Comparison of ENCODE assay signal across 8 mouse cellular contexts in genomic region chr11:105151226-105152016, GRCm38 (mm10). TPM values are rescaled to one million over a fixed set of nuclear protein-coding genes. Genes with fewer than 3 reads are reported as not detected.
DNase-seq lines count a peak whose midpoint lies in the region; ATAC-seq and TF ChIP-seq lines count a peak whose summit lies in the region.

No protein-coding gene starts in this region.

- H3K4me2 ChIP-seq in hindbrain, postnatal 0 days (ENCODE audit: low read depth, low read length), result peak overlapping the region; percentile 27
- H3K4me2 ChIP-seq in neural tube, embryonic 15.5 days, result peak overlapping the region; percentile 36

- H3K9me3 ChIP-seq in erythroblast, embryonic 14.5 days (ENCODE audit: control insufficient read depth, low read length), result no peaks in the 10 kb centered on the region
- H3K9me3 ChIP-seq in hindbrain, postnatal 0 days (ENCODE audit: low read length), result no peaks in the 10 kb centered on the region
- H3K9me3 ChIP-seq in neural tube, embryonic 15.5 days (replicated peaks), result no peaks in the 10 kb centered on the region

- H3K9ac ChIP-seq in hindbrain, postnatal 0 days (replicated peaks; ENCODE audit: low read length), result 0 out of 2 replicates have a peak overlapping the region, but pooled peaks have one; percentile 5
- no peak overlapping the region for H3K9ac ChIP-seq in neural tube, embryonic 15.5 days (replicated peaks)

- DNase-seq in hindbrain, postnatal 0 days (ENCODE audit: low spot score), result no peak
- no peak for DNase-seq in cerebellum, adult 8-10 months
- DNase-seq in urinary bladder, postnatal 14 days (ENCODE audit: low spot score), result no peak
- no peak for DNase-seq in cerebellum, postnatal 4 days (ENCODE audit: low spot score in 2 of 2)

- TF ChIP-seq CTCF in hindbrain, postnatal 0 days (IDR thresholded peaks at IDR 0.05; ENCODE audit: low read depth), result no peak

- H3K36me3 ChIP-seq in erythroblast, embryonic 14.5 days (ENCODE audit: control insufficient read depth), result peaks cover 5% of the 10 kb centered on the region; the same call in 1 of the 2 replicates
- no peaks in the 10 kb centered on the region for H3K36me3 ChIP-seq in hindbrain, postnatal 0 days (ENCODE audit: insufficient read depth, low read length)
- no peaks in the 10 kb centered on the region for H3K36me3 ChIP-seq in neural tube, embryonic 15.5 days

- H3K4me3 ChIP-seq in erythroblast, embryonic 14.5 days (replicated peaks), result peak overlapping the region; percentile 44
- no peak overlapping the region for H3K4me3 ChIP-seq in hindbrain, postnatal 0 days (ENCODE audit: low read length)
- no peak overlapping the region for H3K4me3 ChIP-seq in neural tube, embryonic 15.5 days (replicated peaks)

- no peaks in the 10 kb centered on the region for H3K27me3 ChIP-seq in erythroblast, embryonic 14.5 days (ENCODE audit: control insufficient read depth)
- H3K27me3 ChIP-seq in hindbrain, postnatal 0 days (ENCODE audit: insufficient read depth, low read length), result no peaks in the 10 kb centered on the region
- no peaks in the 10 kb centered on the region for H3K27me3 ChIP-seq in neural tube, embryonic 15.5 days (replicated peaks)

- no peak for ATAC-seq in erythroblast, adult 5-6 weeks (replicated peaks; ENCODE audit: low FRiP score, poor library complexity, severe bottlenecking)
- peak; percentile 36 for ATAC-seq in activated CD4-positive, CD25-positive, alpha-beta regulatory T cell, adult 4 months
- ATAC-seq in hindbrain, postnatal 0 days, result peak; percentile 56; the same call in 1 of the 2 replicates
- ATAC-seq in neural tube, embryonic 15.5 days (ENCODE audit: low FRiP score), result no peak

- H3K27ac ChIP-seq in hindbrain, postnatal 0 days, result no peak overlapping the region
- H3K27ac ChIP-seq in neural tube, embryonic 15.5 days (replicated peaks), result no peak overlapping the region

- 26% methylated on average over 18 of the region's 19 CpGs for WGBS in hindbrain, postnatal 0 days
- 20% methylated on average over 19 of the region's 19 CpGs for WGBS in neural tube, embryonic 15.5 days

- peaks cover 77% of the 10 kb centered on the region for H3K4me1 ChIP-seq in erythroblast, embryonic 14.5 days (ENCODE audit: control insufficient read depth)
- peaks cover 5% of the 10 kb centered on the region; the same call in 1 of the 2 replicates for H3K4me1 ChIP-seq in hindbrain, postnatal 0 days (ENCODE audit: insufficient read depth, low read length)
- H3K4me1 ChIP-seq in neural tube, embryonic 15.5 days, result peaks cover 17% of the 10 kb centered on the region

RNA-seq across cellular contexts. Expression of gene Gm10842, which starts 4.7 kb away (rescaled TPM):
- polyA plus RNA-seq in erythroblast, embryonic 14.5 days (2012), result not detected in 2 replicates
- not detected in 2 replicates for total RNA-seq in erythroblast, adult 5-6 weeks (2015; ENCODE audit: low replicate concordance)
- not detected in 2 replicates for total RNA-seq in erythroblast, adult 5-6 weeks (2017; ENCODE audit: low replicate concordance)
- not detected for polyA plus RNA-seq in activated CD4-positive, CD25-positive, alpha-beta regulatory T cell, adult 4 months (2017; shearing (Covaris generic))
- total RNA-seq in hindbrain, postnatal 0 days (2014; rRNA removed), result not detected in 2 replicates
- polyA plus RNA-seq in hindbrain, postnatal 0 days (2015; fragmentation: Nextera tagmentation; extraction: Ambion mirVana), result not detected in 2 replicates
- not detected in 2 replicates for polyA plus RNA-seq in neural tube, embryonic 15.5 days (2015; fragmentation: Nextera tagmentation; extraction: Ambion mirVana)

RNA-seq across cellular contexts. Expression of gene Mettl2, which starts 25.2 kb away (rescaled TPM):
- polyA plus RNA-seq in erythroblast, embryonic 14.5 days (2012), result 0.31 and 0.35 TPM in 2 replicates
- 6.3 and 6.5 TPM in 2 replicates for total RNA-seq in erythroblast, adult 5-6 weeks (2015; ENCODE audit: low replicate concordance)
- total RNA-seq in erythroblast, adult 5-6 weeks (2017; ENCODE audit: low replicate concordance), result 4.7 and 5.3 TPM in 2 replicates
- polyA plus RNA-seq in activated CD4-positive, CD25-positive, alpha-beta regulatory T cell, adult 4 months (2017; shearing (Covaris generic)), result 10 to 100 TPM; 13.9 to 20.1 TPM
- total RNA-seq in hindbrain, postnatal 0 days (2014; rRNA removed), result 21.7 and 29.6 TPM in 2 replicates
- polyA plus RNA-seq in hindbrain, postnatal 0 days (2015; fragmentation: Nextera tagmentation; extraction: Ambion mirVana), result 31.1 and 33.2 TPM in 2 replicates
- 30.0 and 35.1 TPM in 2 replicates for polyA plus RNA-seq in neural tube, embryonic 15.5 days (2015; fragmentation: Nextera tagmentation; extraction: Ambion mirVana)

RNA-seq across cellular contexts. Expression of gene Tlk2, which starts 27.2 kb away (rescaled TPM):
- 0.56 and 0.91 TPM in 2 replicates for polyA plus RNA-seq in erythroblast, embryonic 14.5 days (2012)
- 27.2 and 36.3 TPM in 2 replicates for total RNA-seq in erythroblast, adult 5-6 weeks (2015; ENCODE audit: low replicate concordance)
- 67.6 and 70.0 TPM in 2 replicates for total RNA-seq in erythroblast, adult 5-6 weeks (2017; ENCODE audit: low replicate concordance)
- polyA plus RNA-seq in activated CD4-positive, CD25-positive, alpha-beta regulatory T cell, adult 4 months (2017; shearing (Covaris generic)), result 10 to 100 TPM; 15.4 to 16.8 TPM
- total RNA-seq in hindbrain, postnatal 0 days (2014; rRNA removed), result 43.3 and 50.4 TPM in 2 replicates
- polyA plus RNA-seq in hindbrain, postnatal 0 days (2015; fragmentation: Nextera tagmentation; extraction: Ambion mirVana), result 15.1 and 15.9 TPM in 2 replicates
- polyA plus RNA-seq in neural tube, embryonic 15.5 days (2015; fragmentation: Nextera tagmentation; extraction: Ambion mirVana), result 18.6 and 20.6 TPM in 2 replicates

Comparison
In these comparisons a context has a peak if more than half of its experiments do, and no peak if none do; other contexts are left out.
1. ATAC-seq: peak in activated CD4-positive, CD25-positive, alpha-beta regulatory T cell, adult 4 months (single experiment) and hindbrain, postnatal 0 days (single experiment); none in erythroblast, adult 5-6 weeks (single experiment) and neural tube, embryonic 15.5 days (single experiment).
2. RNA of gene Mettl2, which starts 25.2 kb away (polyA plus RNA-seq): 31.1 to 33.2 TPM in hindbrain, postnatal 0 days, 30.0 to 35.1 TPM in neural tube, embryonic 15.5 days and 13.9 to 20.1 TPM in activated CD4-positive, CD25-positive, alpha-beta regulatory T cell, adult 4 months; 0.31 to 0.35 TPM in erythroblast, embryonic 14.5 days; every median in the first group is over 10 times any median in the second.